Mouse (Mus musculus) lung, adult 2 months (tissue): ENCODE measurements around the gene Mettl16.

Experiments used
- CTCF ChIP-seq: fragments of 200-500 bp; IDR thresholded peaks from 2 replicates; pipeline ENCODE4 v1.5.1; 2011; ENCODE audit warnings: mild to moderate bottlenecking, low read length, control low read depth; ENCODE audit not compliant: insufficient read depth
- POLR2A ChIP-seq: fragments of 200-500 bp; IDR thresholded peaks from 2 replicates; pipeline ENCODE4 v1.6.1; 2011; ENCODE audit warnings: low read depth, mild to moderate bottlenecking, control low read depth, low read length, borderline replicate concordance; ENCODE audit errors: extremely low read depth

GRCm38 (mm10) chr11:74827791-74828403 lies 57.3 kb downstream of the Mettl16 start:
- TF ChIP-seq POLR2A (no peak), CTCF (no peak)
